Mouse (Mus musculus) limb, embryonic 11.5 days (tissue): ENCODE data around the gene Tmem95. TPM values are rescaled to one million over a fixed set of nuclear protein-coding genes. Genes with fewer than 3 reads are reported as not detected.

ENCODE experiments used
- ATAC-seq: fragments of 200-750 bp; cut with Nextera tagmentation; 2 replicates; pipeline ENCODE4 v1.8.0; 2017; ENCODE audit warnings: low read depth; ENCODE audit not compliant: insufficient number of reproducible peaks, low FRiP score, low TSS enrichment
- DNase-seq: peaks from one replicate; pipeline ENCODE4 v3.0.0-alpha.2; 2015; ENCODE audit warnings: low spot score
- H3K27ac ChIP-seq: fragments of 300-500 bp; sonication (generic); replicated peaks from 2 replicates; pipeline ENCODE4 v1.5.1; 2014; ENCODE audit warnings: low read depth, mild to moderate bottlenecking, low read length
- H3K27me3 ChIP-seq: fragments of 300-500 bp; sonication (generic); 2 replicates; pipeline ENCODE4 v1.6.1; 2014; ENCODE audit warnings: mild to moderate bottlenecking, low read length, mixed read lengths; ENCODE audit not compliant: control insufficient read depth, insufficient read depth
- H3K36me3 ChIP-seq: fragments of 300-500 bp; sonication (generic); 2 replicates; pipeline ENCODE4 v1.6.1; 2014; ENCODE audit warnings: mild to moderate bottlenecking, low read length, moderate library complexity, mixed read lengths; ENCODE audit not compliant: control insufficient read depth, insufficient read depth
- H3K4me1 ChIP-seq: fragments of 300-500 bp; sonication (generic); 2 replicates; pipeline ENCODE4 v1.6.1; 2014; ENCODE audit warnings: low read length, mixed read lengths; ENCODE audit not compliant: control insufficient read depth, insufficient read depth
- H3K4me2 ChIP-seq: fragments of 300-500 bp; sonication (generic); 2 replicates; pipeline ENCODE4 v1.6.1; 2014; ENCODE audit warnings: low read depth, mild to moderate bottlenecking, moderate library complexity; ENCODE audit not compliant: severe bottlenecking
- H3K4me3 ChIP-seq: fragments of 300-500 bp; sonication (generic); 2 replicates; pipeline ENCODE4 v1.5.1; 2014; ENCODE audit warnings: low read depth, low read length
- H3K9ac ChIP-seq: fragments of 300-500 bp; sonication (generic); 2 replicates; pipeline ENCODE4 v1.6.1; 2014; ENCODE audit warnings: mild to moderate bottlenecking, low read length
- H3K9me3 ChIP-seq: fragments of 300-500 bp; sonication (generic); 2 replicates; pipeline ENCODE4 v1.6.1; 2016; ENCODE audit warnings: low read length; ENCODE audit not compliant: control insufficient read depth
- WGBS: fragments of 180-500 bp; shearing (Covaris S2); extraction: QIAGEN DNeasy Blood & Tissue Kit; methylation state at CpG from one replicate; pipeline ENCODE4 v1.1.7; 2014; 5-methylcytosine and 5-hydroxymethylcytosine counted together
- polyA plus RNA-seq: library from polyadenylated mRNA; unstranded; fragments of >200 nt; fragmentation: Nextera tagmentation; extraction: Ambion mirVana; gene quantifications from 2 replicates; pipeline ENCODE4 v1.2.1, GENCODE M21; 2014

Tmem95 gene
- polyA plus RNA-seq, 1 experiment from 2014 or later = not detected

GRCm38 (mm10) chr11:69913554-69914371, 35.9 kb upstream of the Tmem95 start, which contains the start of gene Gps2:
Gene Gps2, plus strand, starts transcription at chr11:69913888.
- H3K36me3 ChIP-seq = peaks cover 50% of the 10 kb centered on the region
- peak; percentile 94 for DNase-seq
- H3K4me1 ChIP-seq = peaks cover 14% of the 10 kb centered on the region
- H3K4me2 ChIP-seq = peak within 1 kb of the TSS; percentile 96
- H3K4me3 ChIP-seq = peak within 1 kb of the TSS; percentile 95
- H3K9ac ChIP-seq = peak within 1 kb of the TSS; percentile 88
- H3K27ac ChIP-seq = peak within 1 kb of the TSS; percentile 83
- peak; percentile 74 for ATAC-seq
- 2% methylated on average over 61 of the region's 61 CpGs for WGBS
- no peaks in the 10 kb centered on the region for H3K27me3 ChIP-seq
- no peaks in the 10 kb centered on the region for H3K9me3 ChIP-seq

GRCm38 (mm10) chr11:69912716-69913530, 35.1 kb upstream of the Tmem95 start:
- ATAC-seq = no peak
- Histone ChIP-seq H3K27me3 (no peaks in the 10 kb centered on the region), H3K9ac (peak overlapping the region; percentile 88; the same call in 1 of the 2 replicates), H3K4me2 (peak overlapping the region; percentile 96), H3K27ac (no peak overlapping the region), H3K36me3 (peaks cover 53% of the 10 kb centered on the region), H3K4me1 (peaks cover 14% of the 10 kb centered on the region), H3K9me3 (no peaks in the 10 kb centered on the region), H3K4me3 (peak overlapping the region; percentile 95)
- 76% methylated on average over 15 of the region's 15 CpGs for WGBS
- no peak for DNase-seq

GRCm38 (mm10) chr11:69911701-69912100, 33.9 kb upstream of the Tmem95 start:
- Histone ChIP-seq H3K4me3 (no peak overlapping the region), H3K4me2 (no peak overlapping the region), H3K9ac (no peak overlapping the region), H3K4me1 (peaks cover 14% of the 10 kb centered on the region), H3K27me3 (no peaks in the 10 kb centered on the region), H3K27ac (no peak overlapping the region), H3K9me3 (no peaks in the 10 kb centered on the region), H3K36me3 (peaks cover 51% of the 10 kb centered on the region)
- 97% methylated on average over 6 of the region's 6 CpGs for WGBS
- DNase-seq = no peak
- ATAC-seq = no peak

GRCm38 (mm10) chr11:69910781-69911560, 33.2 kb upstream of the Tmem95 start:
- Histone ChIP-seq H3K9me3 (no peaks in the 10 kb centered on the region), H3K9ac (no peak overlapping the region), H3K27me3 (no peaks in the 10 kb centered on the region), H3K27ac (no peak overlapping the region), H3K4me2 (no peak overlapping the region), H3K36me3 (peaks cover 53% of the 10 kb centered on the region), H3K4me3 (no peak overlapping the region), H3K4me1 (peaks cover 14% of the 10 kb centered on the region)
- 91% methylated on average over 17 of the region's 17 CpGs for WGBS
- no peak for ATAC-seq
- DNase-seq = no peak

GRCm38 (mm10) chr11:69910177-69910576, 32.4 kb upstream of the Tmem95 start:
- DNase-seq = no peak

GRCm38 (mm10) chr11:69909174-69909573, 31.4 kb upstream of the Tmem95 start:
- H3K36me3 ChIP-seq = peaks cover 61% of the 10 kb centered on the region
- no peak for ATAC-seq
- WGBS = 91% methylated on average over 5 of the region's 5 CpGs

More at GRCm38 (mm10) chr11:69910177-69910576, 32.4 kb upstream of the Tmem95 start:
- H3K4me3 ChIP-seq = no peak overlapping the region
- H3K4me2 ChIP-seq = no peak overlapping the region
- no peak for ATAC-seq
- H3K27me3 ChIP-seq = no peaks in the 10 kb centered on the region
- H3K27ac ChIP-seq = no peak overlapping the region
- peaks cover 11% of the 10 kb centered on the region for H3K4me1 ChIP-seq
- WGBS = 92% methylated on average over 8 of the region's 8 CpGs
- no peaks in the 10 kb centered on the region for H3K9me3 ChIP-seq
- H3K9ac ChIP-seq = no peak overlapping the region
- H3K36me3 ChIP-seq = peaks cover 56% of the 10 kb centered on the region

GRCm38 (mm10) chr11:69908645-69909044, 30.8 kb upstream of the Tmem95 start:
- Histone ChIP-seq H3K4me2 (no peak overlapping the region), H3K4me1 (peaks cover 6% of the 10 kb centered on the region; the same call in 1 of the 2 replicates), H3K9me3 (no peaks in the 10 kb centered on the region), H3K9ac (no peak overlapping the region), H3K36me3 (peaks cover 67% of the 10 kb centered on the region), H3K4me3 (no peak overlapping the region), H3K27ac (no peak overlapping the region), H3K27me3 (no peaks in the 10 kb centered on the region)
- WGBS = 95% methylated on average over 11 of the region's 11 CpGs
- DNase-seq = no peak
- no peak for ATAC-seq

More at GRCm38 (mm10) chr11:69909174-69909573, 31.4 kb upstream of the Tmem95 start:
- Histone ChIP-seq H3K4me3 (no peak overlapping the region), H3K27me3 (no peaks in the 10 kb centered on the region), H3K9me3 (no peaks in the 10 kb centered on the region), H3K27ac (no peak overlapping the region), H3K4me1 (peaks cover 6% of the 10 kb centered on the region; the same call in 1 of the 2 replicates), H3K4me2 (no peak overlapping the region), H3K9ac (no peak overlapping the region)
- DNase-seq = no peak

GRCm38 (mm10) chr11:69904311-69904710, 26.5 kb upstream of the Tmem95 start:
- ATAC-seq (no peak), DNase-seq (no peak)
- no peaks in the 10 kb centered on the region for H3K9me3 ChIP-seq
- H3K36me3 ChIP-seq = peaks cover 43% of the 10 kb centered on the region
- no peak overlapping the region for H3K4me2 ChIP-seq
- peaks cover 16% of the 10 kb centered on the region for H3K4me1 ChIP-seq
- no peak overlapping the region for H3K4me3 ChIP-seq
- H3K27me3 ChIP-seq = no peaks in the 10 kb centered on the region
- no peak overlapping the region for H3K9ac ChIP-seq
- 94% methylated on average over 9 of the region's 9 CpGs for WGBS
- no peak overlapping the region for H3K27ac ChIP-seq
